Mouse (Mus musculus): ENCODE measurements around the gene Foxa2. TPM values are rescaled to one million over a fixed set of nuclear protein-coding genes. Genes with fewer than 3 reads are reported as not detected.

Foxa2 gene
- polyA plus RNA-seq, 1 experiment: not detected

DNA sequence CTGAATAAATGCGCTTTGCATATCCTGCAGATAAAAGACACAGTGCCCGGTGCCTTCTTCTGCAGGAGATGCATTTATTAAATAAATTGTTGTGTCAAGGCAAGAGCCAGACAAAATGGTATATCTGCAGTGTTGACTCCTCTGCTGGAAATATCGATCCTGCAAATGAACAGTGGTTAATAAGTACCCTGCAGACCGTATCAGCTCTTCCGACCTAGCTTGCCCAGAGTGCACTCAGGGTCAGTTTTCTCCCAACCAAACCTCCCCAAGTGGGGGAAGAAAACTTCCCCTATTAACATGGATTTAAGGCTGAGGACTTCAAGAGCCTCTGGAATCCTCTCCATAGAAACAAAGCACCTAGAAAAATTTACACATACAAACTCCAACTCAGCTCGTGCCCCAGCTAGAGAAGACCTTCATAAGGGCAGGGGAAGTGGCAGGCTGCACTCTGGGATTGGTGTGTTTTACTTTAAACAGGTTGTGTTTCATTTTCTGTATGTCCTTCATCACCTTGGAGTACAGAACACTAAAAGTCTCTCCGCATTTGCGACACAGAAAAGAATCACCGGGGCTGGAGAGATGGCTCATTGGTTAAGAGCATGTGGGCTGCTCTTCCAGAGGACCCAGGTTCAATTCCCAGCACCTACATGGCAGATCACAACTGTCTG, 22.4 kb downstream of the Foxa2 start:
- no peak for TF ChIP-seq GATA1 (IDR thresholded peaks at IDR 0.05; ENCODE audit: low read length)

DNA sequence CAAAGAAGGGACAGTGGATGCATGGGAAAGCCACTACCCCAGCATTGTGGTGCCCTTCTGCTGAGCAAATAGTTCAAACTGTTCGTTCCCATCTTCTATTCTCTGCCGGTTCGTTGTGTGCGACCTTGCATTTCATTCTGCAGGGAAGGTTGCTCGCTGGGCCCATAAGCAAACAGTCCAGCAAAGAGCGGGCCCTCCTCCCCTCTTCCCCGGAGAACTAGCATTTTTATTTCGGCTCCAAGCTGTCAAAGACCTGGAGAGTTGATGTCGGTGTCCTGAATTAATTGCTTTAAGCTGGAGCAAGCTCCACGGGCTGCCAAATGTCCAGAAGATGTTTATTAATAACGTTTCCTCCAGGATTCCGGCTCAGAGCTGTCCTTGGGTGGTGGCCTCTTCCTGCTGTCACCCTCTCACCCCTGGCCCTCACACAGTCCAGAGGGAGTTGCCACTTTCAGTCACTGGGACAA, 23.4 kb downstream of the Foxa2 start:
- no peak for TF ChIP-seq GATA1 (IDR thresholded peaks at IDR 0.05; ENCODE audit: low read length)

DNA sequence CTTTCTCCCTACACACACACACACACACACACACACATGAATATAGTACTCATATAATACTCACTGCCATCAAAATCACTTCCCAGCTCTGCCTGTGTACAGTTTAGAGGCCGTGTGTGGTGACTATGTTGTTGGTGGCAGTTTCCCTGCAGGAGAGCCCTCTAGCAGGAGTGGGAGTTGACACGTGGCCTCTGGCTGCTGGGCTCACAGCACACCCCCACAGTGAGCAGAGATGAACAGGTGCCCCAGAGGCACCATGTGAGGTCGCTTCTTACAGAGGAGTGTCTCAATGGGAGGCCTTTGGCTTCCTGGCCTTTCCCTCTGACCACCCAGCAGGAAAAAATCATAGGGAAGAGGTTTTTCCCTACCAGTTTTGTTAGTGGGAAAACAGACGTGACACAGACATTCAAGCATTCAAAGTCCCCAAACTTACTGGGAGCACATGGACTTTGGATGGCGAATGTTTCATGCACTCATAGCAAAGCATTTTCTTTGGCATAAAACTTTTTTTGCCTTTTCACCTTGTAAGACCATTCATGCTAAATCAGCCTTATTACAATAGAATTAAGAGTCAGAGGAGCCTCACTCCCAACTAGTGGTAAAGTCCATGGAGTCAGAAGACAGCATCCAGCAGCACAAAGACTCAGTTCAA, 24.7 kb downstream of the Foxa2 start:
- TF ChIP-seq GATA1 (IDR thresholded peaks at IDR 0.05; ENCODE audit: low read length): no peak

DNA sequence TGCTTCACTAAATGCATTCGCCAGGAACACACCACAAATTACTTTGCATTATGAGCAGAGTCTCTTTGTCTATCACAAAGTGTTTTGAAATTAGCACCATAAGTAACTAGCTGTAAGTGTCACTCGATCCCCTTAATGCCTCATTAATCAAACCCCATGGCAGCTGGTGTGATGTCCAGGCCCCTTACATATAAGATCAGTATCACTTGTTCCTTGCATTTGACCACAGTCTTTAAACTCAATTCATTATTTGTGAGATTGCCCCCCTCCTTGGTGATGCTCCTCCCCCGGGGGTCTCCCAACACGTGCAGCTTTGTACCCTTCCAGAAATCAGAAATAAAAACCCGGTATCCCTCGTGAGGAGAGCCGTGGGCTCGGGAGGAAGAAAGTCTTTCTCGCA, 25.8 kb downstream of the Foxa2 start:
- TF ChIP-seq GATA1 (IDR thresholded peaks at IDR 0.05; ENCODE audit: low read length): no peak

DNA sequence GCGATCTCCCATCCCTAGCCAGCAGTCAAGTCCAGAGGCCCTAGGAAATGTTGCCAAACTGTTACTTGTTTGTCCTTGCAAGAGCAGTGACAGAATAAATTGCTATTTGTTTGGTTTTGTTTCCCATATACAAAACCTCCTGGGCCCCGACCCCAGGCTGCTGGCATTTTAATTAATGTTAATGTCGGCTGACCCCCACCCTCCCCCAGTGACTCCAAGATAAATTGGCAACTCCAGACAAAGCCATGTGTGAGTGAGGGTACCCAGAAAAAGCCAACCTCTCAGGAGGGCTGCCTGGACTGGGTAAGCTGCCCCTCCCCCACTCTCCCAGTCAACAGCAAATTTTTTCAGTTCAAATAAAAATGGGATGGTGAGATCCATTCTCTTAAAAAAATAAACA, 26.6 kb downstream of the Foxa2 start:
- no peak for TF ChIP-seq GATA1 (IDR thresholded peaks at IDR 0.05; ENCODE audit: low read length)

DNA sequence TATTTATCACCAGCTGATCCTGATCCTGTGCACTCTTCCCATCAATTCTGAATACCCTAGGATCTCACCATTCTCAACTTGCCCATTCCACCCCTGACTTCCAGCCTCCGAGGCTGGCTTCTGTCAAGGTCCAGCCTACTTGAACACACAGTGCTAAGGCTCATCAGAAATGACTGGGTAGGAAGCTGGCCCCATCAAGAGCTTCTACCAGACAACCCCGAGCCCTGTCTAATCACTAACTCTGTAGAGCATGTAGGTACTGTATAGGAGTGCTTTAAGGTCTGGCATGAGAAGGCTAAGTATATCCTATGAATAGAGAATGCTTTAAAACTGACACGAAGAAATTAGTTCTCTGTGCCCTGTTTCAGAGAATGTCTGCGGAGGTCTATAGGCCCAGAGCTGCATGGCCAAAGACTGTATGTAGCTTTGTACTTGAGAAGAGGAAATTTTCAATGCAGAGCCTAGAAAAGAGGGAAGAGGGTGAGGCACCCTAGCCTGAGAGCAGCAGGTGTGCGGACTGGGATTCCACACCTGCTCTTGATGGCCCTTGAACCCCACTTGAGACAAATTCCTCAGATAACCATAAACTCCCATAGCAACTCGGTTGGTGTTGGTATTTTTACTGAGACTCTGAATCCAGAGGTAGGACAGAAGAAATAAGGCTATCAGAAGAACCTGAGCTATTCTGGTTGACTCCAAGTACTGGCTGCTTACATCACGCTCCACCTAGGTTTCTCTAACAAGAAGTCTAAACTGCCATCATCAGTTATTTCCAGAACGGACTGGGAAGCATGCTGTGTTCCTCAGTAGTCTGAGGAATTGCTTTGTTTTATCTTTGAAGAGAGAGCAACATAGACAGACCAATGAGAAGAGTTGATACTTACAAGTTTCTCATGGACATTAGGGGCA, 28.7 kb downstream of the Foxa2 start:
- TF ChIP-seq GATA1 (IDR thresholded peaks at IDR 0.05; ENCODE audit: low read length): no peak

DNA sequence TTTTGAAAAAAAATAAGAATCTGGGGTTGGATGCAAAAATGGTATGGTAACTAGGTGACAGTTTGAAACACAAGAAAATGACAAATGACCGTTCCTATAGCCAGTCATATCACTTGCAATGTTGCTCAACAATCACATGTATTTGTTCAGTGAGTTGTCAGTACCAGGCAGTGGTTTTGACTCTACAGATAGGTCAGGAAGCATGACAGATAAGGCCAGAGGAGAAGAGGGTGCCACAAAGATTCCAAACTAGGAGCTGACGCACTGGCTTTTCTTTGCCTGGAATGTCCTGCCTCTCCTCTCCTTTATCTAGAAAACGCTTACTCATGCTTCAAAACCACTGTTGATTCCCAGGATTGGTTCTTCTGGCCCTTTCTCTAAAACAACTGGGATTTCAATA, 33.4 kb downstream of the Foxa2 start:
- TF ChIP-seq GATA1 (IDR thresholded peaks at IDR 0.05; ENCODE audit: low read length): no peak

DNA sequence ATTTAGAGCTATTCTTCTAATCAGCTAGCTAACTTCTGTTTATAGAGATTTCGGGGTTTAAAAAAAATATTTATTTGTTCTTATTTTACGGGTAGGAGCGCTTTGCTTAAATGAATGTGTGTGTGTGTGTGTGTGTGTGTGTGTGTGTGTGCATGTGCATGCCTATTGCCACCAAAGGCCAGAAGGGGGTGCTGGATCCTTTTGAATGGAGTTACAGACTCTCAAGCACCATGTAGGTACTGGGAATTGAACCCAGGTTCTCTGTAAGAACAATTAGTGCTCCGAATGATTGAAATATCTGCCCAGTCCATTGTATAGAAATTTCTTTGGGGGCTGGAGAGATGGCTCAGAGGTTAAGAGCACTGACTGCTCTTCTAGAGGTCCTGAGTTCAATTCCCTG, 37.7 kb downstream of the Foxa2 start:
- TF ChIP-seq GATA1 (IDR thresholded peaks at IDR 0.05; ENCODE audit: low read length): no peak

DNA sequence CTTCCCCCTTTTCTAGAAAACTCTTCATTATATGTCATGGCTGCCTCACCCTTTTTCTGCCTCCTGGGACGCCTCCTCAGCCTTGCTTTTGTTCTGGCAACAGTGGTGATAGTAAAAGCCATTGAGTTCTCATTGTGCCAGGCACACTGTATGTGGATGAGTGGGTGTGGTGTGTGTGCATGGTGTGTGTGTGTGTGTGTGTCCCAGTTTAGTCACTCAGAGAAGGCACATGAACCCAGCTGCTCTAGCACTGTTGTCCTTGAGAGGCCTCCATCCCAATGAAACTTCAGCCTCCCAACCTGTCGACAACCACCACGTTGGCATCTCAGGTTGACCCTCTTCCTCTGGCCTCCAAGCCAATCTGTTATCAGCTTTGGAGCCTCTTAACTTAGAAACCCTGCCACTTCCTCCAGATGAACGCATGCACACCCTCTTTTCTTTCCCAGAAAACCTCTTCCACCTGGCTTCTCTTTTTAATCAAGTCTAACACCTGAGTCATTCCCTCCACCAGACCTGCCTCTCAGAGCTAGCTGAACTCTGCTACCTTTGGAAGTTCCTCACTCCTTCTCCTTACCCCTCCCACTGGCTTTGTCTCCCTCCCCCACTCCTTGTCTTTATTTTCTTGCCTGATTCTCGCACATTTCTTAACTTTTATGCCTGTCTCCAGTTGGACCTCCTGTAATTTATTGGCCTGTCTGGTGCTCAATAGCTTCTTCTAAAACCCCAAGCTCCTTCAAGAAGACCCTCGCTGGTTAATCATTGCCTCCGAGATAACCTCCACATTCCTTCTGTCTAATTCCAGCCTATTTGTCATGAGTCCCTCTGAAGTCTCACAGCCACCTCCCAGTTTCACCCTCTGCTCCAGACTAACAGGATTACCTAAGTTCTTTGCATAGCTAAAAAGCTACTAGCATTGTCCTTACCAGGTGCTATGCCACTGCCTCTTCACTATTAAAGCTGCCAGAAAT, 41.9 kb downstream of the Foxa2 start:
- TF ChIP-seq GATA1 (IDR thresholded peaks at IDR 0.05; ENCODE audit: low read length): no peak

DNA sequence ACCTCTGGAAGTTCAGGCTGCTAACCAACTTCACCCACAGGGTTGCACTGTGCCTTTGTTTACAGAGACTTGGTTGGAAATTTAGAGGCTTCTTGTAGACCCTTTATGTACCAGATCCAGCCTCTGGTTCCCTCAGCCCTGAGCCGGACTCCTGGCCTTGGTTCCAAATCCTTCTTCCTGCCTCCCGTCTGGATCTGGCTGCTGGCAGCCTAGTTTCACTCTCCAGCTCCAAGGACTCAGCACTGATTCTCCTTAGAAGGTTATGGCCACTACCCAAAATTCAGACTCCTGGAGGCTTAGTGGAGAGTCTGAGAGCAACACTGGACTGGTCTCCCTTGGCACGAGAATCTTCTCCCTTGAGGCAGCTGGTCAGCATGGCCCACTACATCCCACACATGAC, 43.3 kb downstream of the Foxa2 start:
- no peak for TF ChIP-seq GATA1 (IDR thresholded peaks at IDR 0.05; ENCODE audit: low read length)

DNA sequence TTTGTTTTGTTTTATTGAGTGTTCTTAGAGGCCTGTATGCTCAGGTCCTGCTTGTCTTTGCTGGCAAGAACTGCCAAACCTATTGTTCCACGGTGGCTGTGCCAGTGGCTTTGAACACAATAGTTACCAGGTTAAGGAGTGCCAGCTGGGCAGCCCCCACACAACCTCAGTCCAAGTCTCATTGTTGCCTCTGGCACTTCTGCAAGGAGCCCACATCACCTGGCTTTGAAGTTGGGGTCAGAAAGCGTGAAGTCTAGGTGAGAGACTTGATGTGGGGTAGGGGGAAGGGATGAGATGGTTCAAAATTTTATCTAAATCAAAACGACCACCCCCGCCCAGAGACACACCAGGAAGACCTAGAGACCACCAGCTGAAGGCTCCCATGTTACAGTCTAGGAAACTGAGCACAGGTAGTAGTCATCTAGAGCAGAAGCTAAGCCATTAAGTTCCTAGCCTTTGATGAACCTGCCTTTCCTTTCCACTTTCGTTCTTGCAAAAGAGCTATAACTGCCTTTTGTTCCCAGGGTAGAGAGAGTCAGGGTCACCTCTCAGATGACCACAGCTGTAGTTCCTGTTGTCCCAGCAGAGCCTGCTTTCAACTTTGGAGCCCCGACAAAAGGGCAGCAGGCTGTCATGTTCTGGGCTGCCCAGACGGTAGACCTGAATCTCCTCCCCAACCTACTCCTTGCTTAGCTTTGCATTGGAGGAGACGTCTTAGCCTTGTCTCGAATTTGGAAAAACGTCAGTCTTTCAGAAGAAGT, 48.4 kb downstream of the Foxa2 start:
- TF ChIP-seq GATA1 (IDR thresholded peaks at IDR 0.05; ENCODE audit: low read length): no peak

DNA sequence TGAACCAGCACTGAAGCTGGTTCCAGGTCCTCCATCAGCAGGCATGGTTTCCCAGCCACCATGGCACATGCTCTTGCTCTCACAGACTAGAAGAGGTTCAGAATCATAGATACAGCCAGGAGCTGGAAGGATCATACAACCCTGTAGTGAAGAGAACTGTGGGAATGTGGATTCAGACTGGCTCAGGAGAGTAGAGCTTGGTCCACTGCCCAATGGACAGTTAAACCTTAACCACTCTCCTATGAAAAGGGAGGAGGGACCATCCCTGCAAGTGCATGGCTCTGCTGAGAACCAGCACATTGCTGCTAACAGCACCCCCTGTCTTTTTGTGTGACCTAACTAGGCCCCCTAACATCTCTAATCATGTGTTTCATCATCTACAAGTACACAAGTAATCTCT, 50.0 kb downstream of the Foxa2 start:
- TF ChIP-seq GATA1 (IDR thresholded peaks at IDR 0.05; ENCODE audit: low read length): no peak

DNA sequence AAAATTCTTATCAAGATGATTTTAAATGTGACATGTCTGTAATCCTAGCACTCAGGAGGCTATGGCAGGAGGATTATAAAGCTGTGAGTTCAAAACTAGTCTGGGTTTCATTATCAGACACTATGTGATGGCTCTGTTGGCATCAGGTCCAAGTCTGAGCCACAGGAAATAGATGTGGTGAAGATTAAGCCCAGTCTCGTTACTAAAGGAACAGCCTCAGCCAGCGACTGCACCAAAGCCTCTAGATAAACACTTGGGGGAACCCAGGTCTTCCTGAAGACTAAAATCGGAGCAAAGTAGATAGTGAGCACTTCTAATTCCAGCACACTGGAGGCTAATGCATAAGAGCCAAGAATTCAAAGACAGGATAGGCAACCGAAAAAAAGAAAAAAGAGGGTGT, 52.9 kb downstream of the Foxa2 start:
- TF ChIP-seq GATA1 (IDR thresholded peaks at IDR 0.05; ENCODE audit: low read length): no peak

DNA sequence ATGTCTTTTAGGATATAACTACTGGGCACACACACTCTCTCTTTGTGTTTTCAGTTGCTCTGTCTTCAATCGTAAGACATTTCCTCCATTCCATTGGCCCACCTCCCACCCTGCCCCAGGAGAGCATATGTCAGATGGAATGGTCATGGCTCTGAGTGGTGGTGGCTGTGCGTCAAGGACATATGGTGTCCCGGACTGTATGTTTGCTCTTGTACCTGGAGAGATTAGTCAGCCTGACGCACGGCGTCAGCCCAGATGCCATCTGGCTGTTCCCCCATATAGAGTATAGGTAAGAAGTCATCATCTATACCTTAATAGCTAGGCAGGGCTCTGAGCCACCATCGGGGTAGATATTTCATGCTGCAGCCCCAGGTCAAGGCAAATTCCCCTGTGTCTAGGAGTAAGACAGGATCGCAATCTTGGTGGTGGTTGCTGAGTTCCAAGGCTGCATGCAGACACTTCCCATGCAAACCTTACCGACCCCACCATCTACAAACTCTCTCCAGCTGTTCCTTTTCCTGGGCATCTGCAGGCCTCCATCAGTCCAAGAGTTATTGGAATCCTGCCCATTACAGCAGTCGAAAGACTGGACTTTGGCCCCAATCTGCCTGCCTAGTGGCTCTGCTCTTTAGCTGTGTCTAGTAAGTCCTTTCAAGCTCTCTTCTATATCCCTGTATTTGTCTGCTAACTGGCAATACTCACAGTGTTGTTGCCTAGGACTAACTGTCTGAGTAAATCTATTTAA, 53.7 kb downstream of the Foxa2 start:
- TF ChIP-seq GATA1 (IDR thresholded peaks at IDR 0.05; ENCODE audit: low read length): no peak
